ENCODE assay signal across 8 mouse cellular contexts in the genomic region with DNA sequence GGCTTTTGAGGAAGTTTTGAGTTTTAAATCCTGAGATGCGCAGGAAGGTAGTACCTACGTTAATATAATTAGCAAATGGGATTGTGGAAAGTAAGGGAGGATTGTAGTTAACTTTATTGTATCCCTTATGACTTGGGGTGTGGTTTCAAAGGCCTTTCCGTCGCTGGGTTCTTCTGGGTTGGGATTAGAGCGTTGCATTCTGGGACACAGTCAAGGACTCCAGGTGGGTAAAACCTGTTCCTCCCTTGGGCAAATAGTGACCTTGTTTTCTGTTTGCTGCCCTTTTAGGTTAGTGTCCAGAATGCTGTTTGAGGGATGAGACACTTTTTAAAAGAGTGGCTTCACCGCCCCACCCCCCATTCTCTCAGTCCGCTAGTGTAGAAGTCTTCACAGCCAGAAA. TPM values are rescaled to one million over a fixed set of nuclear protein-coding genes. Genes with fewer than 3 reads are reported as not detected.
DNase-seq lines count a peak whose midpoint lies in the region; ATAC-seq lines count a peak whose summit lies in the region.

No protein-coding gene starts in this region.

- no peaks in the 10 kb centered on the region for H3K36me3 ChIP-seq in forebrain, embryonic 14.5 days (ENCODE audit: control insufficient read depth, insufficient read depth, low read length)
- H3K36me3 ChIP-seq in limb, embryonic 10.5 days = peaks cover 13% of the 10 kb centered on the region
- no peaks in the 10 kb centered on the region for H3K36me3 ChIP-seq in neural tube, embryonic 11.5 days (ENCODE audit: control insufficient read depth, insufficient read depth, low read length)

- peaks cover 16% of the 10 kb centered on the region; the same call in 1 of the 2 replicates for H3K4me1 ChIP-seq in forebrain, embryonic 14.5 days (ENCODE audit: control insufficient read depth, insufficient read depth, low read length)
- peaks cover 31% of the 10 kb centered on the region for H3K4me1 ChIP-seq in limb, embryonic 10.5 days
- peaks cover 4% of the 10 kb centered on the region; the same call in 1 of the 2 replicates for H3K4me1 ChIP-seq in neural tube, embryonic 11.5 days (ENCODE audit: control insufficient read depth, insufficient read depth, low read length)

- H3K9ac ChIP-seq in forebrain, embryonic 14.5 days (ENCODE audit: low read length) = peak overlapping the region; percentile 85
- H3K9ac ChIP-seq in neural tube, embryonic 11.5 days (ENCODE audit: low read length) = peak overlapping the region; percentile 71

- under 1% methylated on average over 7 of the region's 7 CpGs for WGBS in forebrain, embryonic 14.5 days
- under 1% methylated on average over 7 of the region's 7 CpGs for WGBS in limb, embryonic 10.5 days
- 0% methylated on average over 7 of the region's 7 CpGs for WGBS in neural tube, embryonic 11.5 days

- H3K4me3 ChIP-seq in forebrain, embryonic 14.5 days (ENCODE audit: low read depth, low read length) = peak overlapping the region; percentile 69
- peak overlapping the region; percentile 97 for H3K4me3 ChIP-seq in limb, embryonic 10.5 days
- peak overlapping the region; percentile 59 for H3K4me3 ChIP-seq in neural tube, embryonic 11.5 days (ENCODE audit: low read depth, low read length)

- no peak for ATAC-seq in forebrain, embryonic 14.5 days
- ATAC-seq in neural tube, embryonic 11.5 days (ENCODE audit: insufficient read depth, low FRiP score, low TSS enrichment) = no peak

- H3K27ac ChIP-seq in forebrain, embryonic 14.5 days (ENCODE audit: low read depth, low read length) = peak overlapping the region; percentile 48; the same call in 1 of the 2 replicates
- peak overlapping the region; percentile 97 for H3K27ac ChIP-seq in limb, embryonic 10.5 days
- 0 out of 2 replicates have a peak overlapping the region, but pooled peaks have one; percentile 9 for H3K27ac ChIP-seq in neural tube, embryonic 11.5 days (ENCODE audit: low read depth, low read length)

- DNase-seq in adrenal gland, postnatal 10 days = peak; percentile 32
- DNase-seq in adrenal gland, postnatal 4 days (ENCODE audit: low spot score in 2 of 2) = no peak
- DNase-seq in MEL-GATA-1-ER (ENCODE audit: extremely low read depth, low read depth) = peak; percentile 55
- DNase-seq in forebrain, embryonic 14.5 days (ENCODE audit: low spot score) = peak; percentile 14
- DNase-seq in limb, embryonic 10.5 days (ENCODE audit: low spot score) = peak; percentile 43
- DNase-seq in neural tube, embryonic 11.5 days (ENCODE audit: low spot score) = peak; percentile 12
- DNase-seq in cerebellum, adult 11 months = no peak
- DNase-seq in cerebellum, postnatal 14 days = no peak

- no peaks in the 10 kb centered on the region for H3K9me3 ChIP-seq in forebrain, embryonic 14.5 days (replicated peaks; ENCODE audit: control insufficient read depth, low read length)
- H3K9me3 ChIP-seq in limb, embryonic 10.5 days (replicated peaks) = no peaks in the 10 kb centered on the region
- H3K9me3 ChIP-seq in neural tube, embryonic 11.5 days (ENCODE audit: control insufficient read depth, low read length) = no peaks in the 10 kb centered on the region

- H3K4me2 ChIP-seq in forebrain, embryonic 14.5 days (ENCODE audit: low read length) = peak overlapping the region; percentile 79
- H3K4me2 ChIP-seq in neural tube, embryonic 11.5 days (ENCODE audit: low read depth) = peak overlapping the region; percentile 60

- no peaks in the 10 kb centered on the region for H3K27me3 ChIP-seq in forebrain, embryonic 14.5 days (replicated peaks; ENCODE audit: control insufficient read depth, insufficient read depth, low read length)
- no peaks in the 10 kb centered on the region for H3K27me3 ChIP-seq in limb, embryonic 10.5 days (ENCODE audit: low read depth, poor library complexity, severe bottlenecking)
- H3K27me3 ChIP-seq in neural tube, embryonic 11.5 days (ENCODE audit: control insufficient read depth, insufficient read depth, low read length) = no peaks in the 10 kb centered on the region

RNA-seq across cellular contexts. Expression of a gene that starts 0.8 kb away (rescaled TPM):
- 10 to 100 TPM; 35.6 to 40.6 TPM for total RNA-seq in adrenal gland, postnatal 10 days (2021)
- total RNA-seq in adrenal gland, postnatal 4 days (2021) = 10 to 100 TPM; 49.0 to 49.5 TPM
- polyA plus RNA-seq in forebrain, embryonic 14.5 days (2014; fragmentation: Nextera tagmentation; extraction: Ambion mirVana) = 147 and 215 TPM in 2 replicates
- 393 and 424 TPM in 2 replicates for polyA plus RNA-seq in limb, embryonic 10.5 days (2016; fragmentation: Nextera tagmentation; extraction: Ambion mirVana)
- 315 and 323 TPM in 2 replicates for polyA plus RNA-seq in neural tube, embryonic 11.5 days (2014; fragmentation: Nextera tagmentation; extraction: Ambion mirVana)

RNA-seq across cellular contexts. Expression of a gene that starts 5.6 kb away (rescaled TPM):
- 10 to 100 TPM; 17.7 to 20.2 TPM for total RNA-seq in adrenal gland, postnatal 10 days (2021)
- 10 to 100 TPM; 23.4 to 32.4 TPM for total RNA-seq in adrenal gland, postnatal 4 days (2021)
- 28.5 and 29.5 TPM in 2 replicates for polyA plus RNA-seq in forebrain, embryonic 14.5 days (2014; fragmentation: Nextera tagmentation; extraction: Ambion mirVana)
- 25.4 and 27.8 TPM in 2 replicates for polyA plus RNA-seq in limb, embryonic 10.5 days (2016; fragmentation: Nextera tagmentation; extraction: Ambion mirVana)
- polyA plus RNA-seq in neural tube, embryonic 11.5 days (2014; fragmentation: Nextera tagmentation; extraction: Ambion mirVana) = 29.2 and 29.8 TPM in 2 replicates

Comparison
In these comparisons a context has a peak if more than half of its experiments do, and no peak if none do; other contexts are left out.
1. DNase-seq: peak in adrenal gland, postnatal 10 days (single experiment), MEL-GATA-1-ER (single experiment), forebrain, embryonic 14.5 days (single experiment), limb, embryonic 10.5 days (single experiment) and neural tube, embryonic 11.5 days (single experiment); none in adrenal gland, postnatal 4 days (0 of 2), cerebellum, adult 11 months (single experiment) and cerebellum, postnatal 14 days (0 of 2).
2. H3K27ac ChIP-seq: peak in every context shown above with its lines; median percentile 97 in limb, embryonic 10.5 days; 48 in forebrain, embryonic 14.5 days; 9 in neural tube, embryonic 11.5 days.
3. Peak in every context shown above with its lines, with median percentiles within 50 percentile points of each other: H3K4me3 ChIP-seq.